Mouse (Mus musculus) liver (tissue): ENCODE data around the gene Nptn.

Source experiments
- DNase-seq: peaks from one replicate; pipeline ENCODE4 v3.0.0-alpha.2; 2020; ENCODE audit warnings: mixed read lengths

The Nptn gene

DNA sequence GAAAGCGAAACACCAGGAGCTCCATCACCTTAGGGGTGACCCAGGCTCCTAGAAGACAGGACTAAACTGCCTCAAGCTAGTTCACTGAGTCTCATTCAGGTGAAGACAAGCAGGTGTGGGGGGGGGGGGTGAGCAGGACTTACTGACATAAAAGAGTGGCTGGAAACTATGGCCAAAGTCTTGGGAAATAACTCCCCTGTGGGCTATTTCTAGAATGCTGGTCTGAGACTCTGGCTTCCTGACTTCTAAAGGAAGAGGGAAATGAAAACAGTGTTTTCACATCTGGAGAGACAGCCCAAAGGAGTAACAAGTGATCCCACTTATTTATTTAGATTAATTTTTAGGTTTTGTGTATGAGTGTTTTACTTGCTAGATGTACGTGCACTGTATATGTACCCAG, 119.7 kb downstream of the Nptn start:
- DNase-seq = no peak

DNA sequence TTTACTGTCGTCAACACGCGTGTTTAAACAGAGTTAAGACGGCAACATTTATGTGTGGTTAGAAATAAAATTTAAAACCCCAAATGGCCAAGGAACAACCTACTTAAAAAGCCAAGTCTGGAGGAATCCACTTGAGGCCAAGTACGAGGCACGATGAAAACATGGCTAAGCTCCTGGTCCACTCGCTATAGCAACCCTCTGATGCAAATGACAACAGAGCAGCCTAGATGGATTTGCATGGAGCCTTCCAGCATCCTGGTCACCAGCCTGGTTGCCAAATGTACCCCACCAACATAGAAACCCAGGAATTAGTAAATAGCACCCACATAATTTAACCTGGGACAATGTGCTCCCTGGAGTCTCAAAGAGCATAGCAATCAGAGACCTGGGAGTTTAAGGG, 121.7 kb downstream of the Nptn start:
- no peak for DNase-seq

DNA sequence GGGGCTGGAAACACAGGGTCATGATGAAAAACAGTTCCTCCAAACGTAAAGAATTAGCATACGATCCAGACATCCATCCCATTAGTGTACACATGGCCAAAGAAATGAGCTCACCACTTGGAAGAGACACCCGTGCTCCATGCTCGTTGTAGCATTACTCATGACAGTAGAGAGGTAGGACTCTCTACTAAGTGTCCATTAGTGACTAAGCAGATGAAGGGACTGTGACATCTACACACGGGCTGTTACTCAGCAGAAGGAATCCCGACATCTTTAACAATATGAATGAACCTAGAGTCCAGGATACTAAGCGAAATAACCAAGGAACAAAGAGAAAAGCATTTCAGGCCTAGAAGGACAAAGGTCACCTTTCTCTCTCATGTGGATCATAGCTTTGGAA, 124.0 kb downstream of the Nptn start:
- no peak for DNase-seq
